Mouse (Mus musculus) kidney, postnatal 0 days (tissue): ENCODE measurements at regions not wholly inside any gene's neighbourhood (a gene's known extent, or its start where the extent isn't known, plus 50 kb on each side); places are given as distances from the start of the nearest gene placed in this dataset.

Experiments
- ATAC-seq: fragments of 200-750 bp; cut with Nextera tagmentation; replicated peaks from 2 replicates; pipeline ENCODE4 v1.8.0; 2017; ENCODE audit warnings: low read depth, moderate number of reproducible peaks, moderate TSS enrichment, moderate library complexity; ENCODE audit not compliant: low FRiP score
- DNase-seq: peaks from one replicate; pipeline ENCODE4 v3.0.0-alpha.2; 2016; ENCODE audit warnings: low spot score
- H3K27ac ChIP-seq: fragments of 300-500 bp; sonication (generic); 2 replicates; pipeline ENCODE4 v1.5.1; 2014; ENCODE audit warnings: mild to moderate bottlenecking
- H3K27me3 ChIP-seq: fragments of 300-500 bp; sonication (generic); 2 replicates; pipeline ENCODE4 v1.6.1; 2014; ENCODE audit warnings: low read length, mixed read lengths; ENCODE audit not compliant: insufficient read depth
- H3K36me3 ChIP-seq: fragments of 300-500 bp; sonication (generic); 2 replicates; pipeline ENCODE4 v1.6.1; 2014; ENCODE audit warnings: low read length, mixed read lengths; ENCODE audit not compliant: insufficient read depth
- H3K4me1 ChIP-seq: fragments of 300-500 bp; sonication (generic); replicated peaks from 2 replicates; pipeline ENCODE4 v1.6.1; 2014; ENCODE audit warnings: antibody characterized with exemption, low read length, mixed read lengths; ENCODE audit not compliant: insufficient read depth
- H3K4me2 ChIP-seq: fragments of 300-500 bp; sonication (generic); 2 replicates; pipeline ENCODE4 v1.6.1; 2014; ENCODE audit warnings: mild to moderate bottlenecking, low read length, moderate library complexity, mixed read lengths
- H3K4me3 ChIP-seq: fragments of 300-500 bp; sonication (generic); replicated peaks from 2 replicates; pipeline ENCODE4 v1.5.1; 2014; ENCODE audit warnings: low read depth, low read length
- H3K9ac ChIP-seq: fragments of 300-500 bp; sonication (generic); 2 replicates; pipeline ENCODE4 v1.6.1; 2014; ENCODE audit warnings: low read depth, low read length
- H3K9me3 ChIP-seq: fragments of 300-500 bp; sonication (generic); replicated peaks from 2 replicates; pipeline ENCODE4 v1.6.1; 2016; ENCODE audit warnings: low read length, inconsistent platforms, mixed read lengths
- CTCF ChIP-seq: IDR thresholded peaks from 2 replicates; pipeline ENCODE4 v1.5.1; 2016; ENCODE audit warnings: antibody characterized with exemption, low read depth, mild to moderate bottlenecking, moderate library complexity
- WGBS: fragments of 180-500 bp; shearing (Covaris S2); extraction: QIAGEN DNeasy Blood & Tissue Kit; methylation state at CpG from one replicate; pipeline ENCODE4 v1.1.7; 2014; 5-methylcytosine and 5-hydroxymethylcytosine counted together

- no peak overlapping the region for H3K4me3 ChIP-seq
- no peaks in the 10 kb centered on the region for H3K9me3 ChIP-seq
- H3K36me3 ChIP-seq = no peaks in the 10 kb centered on the region
- no peak overlapping the region for H3K4me2 ChIP-seq
- no peak overlapping the region for H3K27ac ChIP-seq
- DNase-seq = no peak
- no peak for TF ChIP-seq CTCF
- H3K4me1 ChIP-seq = no peaks in the 10 kb centered on the region
- H3K27me3 ChIP-seq = no peaks in the 10 kb centered on the region
- 60% methylated on average over 17 of the region's 17 CpGs for WGBS
- ATAC-seq = no peak
- H3K9ac ChIP-seq = no peak overlapping the region
Observed at GRCm38 (mm10) chr3:120983556-120984270, 187.8 kb downstream of the Rwdd3 start.

DNA sequence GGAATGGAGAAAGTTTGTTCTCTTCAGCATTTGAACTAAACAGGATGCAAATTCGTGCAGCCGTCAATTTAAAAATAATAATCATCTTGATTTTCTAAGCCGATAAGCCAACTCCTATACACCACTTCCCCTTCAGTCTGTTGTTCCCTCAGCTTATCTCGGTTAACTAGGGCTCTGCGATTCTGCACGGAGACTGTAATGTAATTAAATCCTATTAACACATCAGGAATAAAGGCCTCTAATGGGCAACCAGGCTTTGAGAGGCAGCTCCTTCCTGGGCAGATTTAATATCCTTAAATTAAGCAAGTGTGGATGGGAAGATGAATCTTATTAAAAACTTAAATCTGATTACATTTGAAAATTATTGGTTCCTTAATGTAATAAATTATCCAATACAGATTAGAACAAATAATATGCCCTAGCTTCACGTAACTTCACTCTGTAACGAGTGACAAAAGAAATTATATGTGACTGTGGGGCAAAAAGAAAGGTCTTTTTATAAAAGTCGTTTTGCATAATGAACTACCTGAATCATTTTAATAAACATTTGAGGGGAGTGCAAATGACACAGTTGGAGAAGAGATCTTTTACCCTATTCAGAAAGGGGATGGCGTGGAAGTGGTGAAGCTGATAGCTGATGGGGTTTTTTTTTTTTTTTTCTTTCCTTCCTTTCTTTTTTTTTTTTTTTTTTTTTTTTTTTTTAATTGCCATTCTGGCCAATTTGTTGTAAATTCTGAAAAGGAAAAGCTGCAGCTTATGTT, 188.5 kb downstream of the Rwdd3 start:
- no peak overlapping the region for H3K4me2 ChIP-seq
- no peak overlapping the region for H3K4me3 ChIP-seq
- no peaks in the 10 kb centered on the region for H3K4me1 ChIP-seq
- H3K36me3 ChIP-seq = no peaks in the 10 kb centered on the region
- no peaks in the 10 kb centered on the region for H3K27me3 ChIP-seq
- no peak for TF ChIP-seq CTCF
- no peaks in the 10 kb centered on the region for H3K9me3 ChIP-seq
- DNase-seq (no peak), ATAC-seq (no peak)
- 41% methylated on average over 10 of the region's 10 CpGs for WGBS
- no peak overlapping the region for H3K9ac ChIP-seq
- no peak overlapping the region for H3K27ac ChIP-seq

- Histone ChIP-seq H3K27me3 (no peaks in the 10 kb centered on the region), H3K9ac (no peak overlapping the region), H3K27ac (no peak overlapping the region), H3K4me3 (no peak overlapping the region), H3K36me3 (no peaks in the 10 kb centered on the region), H3K9me3 (no peaks in the 10 kb centered on the region), H3K4me2 (no peak overlapping the region), H3K4me1 (no peaks in the 10 kb centered on the region)
- no peak for DNase-seq
- ATAC-seq = no peak
- 38% methylated on average over 4 of the region's 4 CpGs for WGBS
- TF ChIP-seq CTCF = no peak
Observed at GRCm38 (mm10) chr3:120982218-120982617, 189.3 kb downstream of the Rwdd3 start.

GRCm38 (mm10) chr3:120970746-120971466, 200.6 kb downstream of the Rwdd3 start:
- no peak overlapping the region for H3K4me2 ChIP-seq
- no peak overlapping the region for H3K4me3 ChIP-seq
- H3K9me3 ChIP-seq = no peaks in the 10 kb centered on the region
- DNase-seq (peak; percentile 9), ATAC-seq (no peak)
- H3K9ac ChIP-seq = no peak overlapping the region
- no peaks in the 10 kb centered on the region for H3K36me3 ChIP-seq
- no peaks in the 10 kb centered on the region for H3K4me1 ChIP-seq
- no peaks in the 10 kb centered on the region for H3K27me3 ChIP-seq
- no peak overlapping the region for H3K27ac ChIP-seq
- WGBS = 59% methylated on average over 14 of the region's 14 CpGs
- TF ChIP-seq CTCF = no peak

- DNase-seq = no peak
- Histone ChIP-seq H3K4me2 (no peak overlapping the region), H3K27me3 (no peaks in the 10 kb centered on the region), H3K4me1 (no peaks in the 10 kb centered on the region), H3K36me3 (no peaks in the 10 kb centered on the region), H3K9ac (no peak overlapping the region), H3K4me3 (no peak overlapping the region), H3K27ac (no peak overlapping the region), H3K9me3 (no peaks in the 10 kb centered on the region)
- TF ChIP-seq CTCF = no peak
- no peak for ATAC-seq
- WGBS = 90% methylated on average over 8 of the region's 8 CpGs
Observed at GRCm38 (mm10) chr3:120946906-120947305, 224.6 kb downstream of the Rwdd3 start.

GRCm38 (mm10) chr3:120934401-120934800, 237.1 kb downstream of the Rwdd3 start:
- no peaks in the 10 kb centered on the region for H3K4me1 ChIP-seq
- H3K9ac ChIP-seq = no peak overlapping the region
- no peak for DNase-seq
- ATAC-seq = no peak
- H3K4me2 ChIP-seq = no peak overlapping the region
- no peaks in the 10 kb centered on the region for H3K36me3 ChIP-seq
- no peak overlapping the region for H3K4me3 ChIP-seq
- WGBS = 91% methylated on average over 4 of the region's 4 CpGs
- no peak overlapping the region for H3K27ac ChIP-seq
- TF ChIP-seq CTCF = no peak
- no peaks in the 10 kb centered on the region for H3K9me3 ChIP-seq
- no peaks in the 10 kb centered on the region for H3K27me3 ChIP-seq
